Mouse (Mus musculus): ENCODE results near the gene Phldb1.

- TF ChIP-seq CTCF (conservative IDR thresholded peaks at IDR 0.05; ENCODE audit: insufficient read depth, insufficient read length, low read depth, low read length) (no peak), POLR2A (IDR thresholded peaks at IDR 0.05; ENCODE audit: low read depth, low read length) (no peak)
These were observed 14.4 kb downstream of the Phldb1 start for GRCm38 (mm10) chr9:44720358-44721153.

All from kidney, adult 2 months (tissue).